Mouse (Mus musculus) neural tube, embryonic 15.5 days (tissue): ENCODE measurements around the gene Itih3. TPM values are rescaled to one million over a fixed set of nuclear protein-coding genes. Genes with fewer than 3 reads are reported as not detected.

Experiments
- ATAC-seq: fragments of 200-750 bp; cut with Nextera tagmentation; 2 replicates; pipeline ENCODE4 v1.8.0; 2017; ENCODE audit warnings: mild to moderate bottlenecking, moderate TSS enrichment, moderate library complexity; ENCODE audit not compliant: low FRiP score
- H3K27ac ChIP-seq: fragments of 300-500 bp; sonication (generic); replicated peaks from 2 replicates; pipeline ENCODE4 v1.5.1; 2015; ENCODE audit warnings: mild to moderate bottlenecking, inconsistent platforms
- H3K27me3 ChIP-seq: fragments of 300-500 bp; sonication (generic); replicated peaks from 2 replicates; pipeline ENCODE4 v1.6.1; 2015; ENCODE audit warnings: inconsistent platforms
- H3K36me3 ChIP-seq: fragments of 300-500 bp; sonication (generic); 2 replicates; pipeline ENCODE4 v1.6.1; 2015; ENCODE audit warnings: inconsistent platforms
- H3K4me1 ChIP-seq: fragments of 300-500 bp; sonication (generic); 2 replicates; pipeline ENCODE4 v1.6.1; 2015; ENCODE audit warnings: inconsistent platforms
- H3K4me2 ChIP-seq: fragments of 300-500 bp; sonication (generic); 2 replicates; pipeline ENCODE4 v1.6.1; 2015; ENCODE audit warnings: inconsistent platforms, mild to moderate bottlenecking, moderate library complexity
- H3K4me3 ChIP-seq: fragments of 300-500 bp; sonication (generic); replicated peaks from 2 replicates; pipeline ENCODE4 v1.5.1; 2015; ENCODE audit warnings: mild to moderate bottlenecking, inconsistent platforms
- H3K9ac ChIP-seq: fragments of 300-500 bp; sonication (generic); replicated peaks from 2 replicates; pipeline ENCODE4 v1.6.1; 2015; ENCODE audit warnings: mild to moderate bottlenecking, inconsistent platforms
- H3K9me3 ChIP-seq: fragments of 300-500 bp; sonication (generic); replicated peaks from 2 replicates; pipeline ENCODE4 v1.6.1; 2016; ENCODE audit warnings: inconsistent platforms
- WGBS: fragments of 180-500 bp; shearing (Covaris S2); methylation state at CpG from one replicate; pipeline ENCODE4 v1.1.7; 2015; ENCODE audit warnings: mixed read lengths; 5-methylcytosine and 5-hydroxymethylcytosine counted together
- polyA plus RNA-seq: library from polyadenylated mRNA; unstranded; fragments of >200 nt; fragmentation: Nextera tagmentation; extraction: Ambion mirVana; gene quantifications from 2 replicates; pipeline ENCODE4 v1.2.1, GENCODE M21; 2015

Itih3 gene
- polyA plus RNA-seq, 1 experiment from 2014 or later, result 1.6 TPM

DNA sequence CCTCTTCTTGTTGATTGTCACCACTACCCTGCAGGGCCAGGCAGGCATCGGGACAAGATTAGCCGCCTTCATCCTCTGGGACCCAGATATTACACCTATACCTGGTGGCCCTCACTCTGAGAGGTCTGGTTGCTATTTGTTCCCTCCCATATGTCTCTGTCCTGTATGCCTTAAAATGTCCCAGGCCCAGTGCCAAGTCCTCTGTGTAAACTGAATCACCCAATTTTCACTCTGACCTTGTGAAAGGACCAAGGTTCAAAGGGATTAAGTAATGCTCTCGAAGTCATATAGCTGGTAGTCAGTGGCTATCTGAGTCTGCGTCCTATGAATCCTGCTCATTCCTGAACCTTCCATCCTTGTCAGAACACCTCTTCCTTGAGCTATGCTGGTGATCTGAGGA, 6.8 kb upstream of the Itih3 start:
- Histone ChIP-seq H3K36me3 (no peaks in the 10 kb centered on the region), H3K27ac (no peak overlapping the region), H3K4me1 (no peaks in the 10 kb centered on the region), H3K9me3 (no peaks in the 10 kb centered on the region), H3K27me3 (no peaks in the 10 kb centered on the region), H3K4me2 (no peak overlapping the region), H3K4me3 (no peak overlapping the region), H3K9ac (no peak overlapping the region)
- no peak for ATAC-seq
- WGBS, result 91% methylated on average over 4 of the region's 4 CpGs

DNA sequence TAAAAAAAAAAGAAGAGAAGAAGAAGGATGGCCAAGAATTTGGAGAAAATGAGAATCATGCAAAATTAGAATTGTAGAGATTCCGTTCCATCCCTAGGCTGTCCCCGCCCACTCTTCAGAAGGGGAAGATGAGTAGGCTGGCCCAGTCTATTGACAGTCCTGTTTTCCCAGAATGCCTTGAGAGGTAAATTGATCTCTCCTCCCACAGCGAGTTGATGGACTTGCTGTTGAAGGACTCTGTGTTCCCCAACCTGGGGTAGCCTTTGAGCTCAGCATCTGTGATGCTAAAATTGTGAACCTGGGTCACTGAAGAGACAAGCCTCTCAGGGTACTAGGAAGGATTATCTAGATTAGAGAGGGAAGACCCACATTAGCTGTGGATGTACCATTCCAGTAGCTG, 1.9 kb upstream of the Itih3 start:
- no peak overlapping the region for H3K27ac ChIP-seq
- no peaks in the 10 kb centered on the region for H3K27me3 ChIP-seq
- H3K4me3 ChIP-seq, result no peak overlapping the region
- H3K4me1 ChIP-seq, result no peaks in the 10 kb centered on the region
- H3K4me2 ChIP-seq, result no peak overlapping the region
- ATAC-seq, result no peak
- no peak overlapping the region for H3K9ac ChIP-seq
- 93% methylated on average over 3 of the region's 3 CpGs for WGBS
- H3K9me3 ChIP-seq, result no peaks in the 10 kb centered on the region
- H3K36me3 ChIP-seq, result no peaks in the 10 kb centered on the region

DNA sequence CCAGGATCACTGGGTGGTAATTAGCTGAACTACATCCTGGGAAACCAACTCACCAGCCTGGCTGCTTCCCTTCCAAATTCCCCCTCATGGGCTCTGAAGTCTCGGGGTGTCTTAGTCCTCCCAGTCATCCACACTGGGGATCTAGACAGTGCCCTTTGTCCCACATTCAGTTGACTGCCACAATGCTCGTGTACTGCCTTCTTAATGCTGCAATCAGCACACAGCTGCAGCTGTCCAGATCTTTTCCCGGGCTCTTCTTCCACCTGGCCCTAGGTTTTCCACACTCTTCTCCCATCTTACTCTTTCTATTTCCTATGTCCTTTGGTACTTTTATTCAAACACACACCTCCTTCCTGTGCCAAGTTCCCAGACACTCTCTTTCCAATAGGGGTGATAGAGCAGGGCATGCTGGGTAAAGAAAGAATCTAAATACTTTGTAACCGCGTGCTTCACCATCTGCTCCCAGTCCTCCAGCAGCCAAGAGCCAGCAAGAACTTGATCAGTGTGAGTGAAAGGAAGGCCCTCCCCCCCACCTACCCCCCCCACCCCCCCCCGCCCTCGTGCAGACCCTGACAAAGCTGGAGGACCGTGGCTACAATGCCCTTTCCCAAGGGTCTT, 1.4 kb downstream of the Itih3 start:
- Histone ChIP-seq H3K4me1 (no peaks in the 10 kb centered on the region), H3K36me3 (no peaks in the 10 kb centered on the region), H3K4me2 (no peak overlapping the region), H3K27me3 (no peaks in the 10 kb centered on the region), H3K27ac (no peak overlapping the region), H3K9me3 (no peaks in the 10 kb centered on the region), H3K9ac (no peak overlapping the region), H3K4me3 (no peak overlapping the region)
- 56% methylated on average over 8 of the region's 8 CpGs for WGBS
- ATAC-seq, result no peak

DNA sequence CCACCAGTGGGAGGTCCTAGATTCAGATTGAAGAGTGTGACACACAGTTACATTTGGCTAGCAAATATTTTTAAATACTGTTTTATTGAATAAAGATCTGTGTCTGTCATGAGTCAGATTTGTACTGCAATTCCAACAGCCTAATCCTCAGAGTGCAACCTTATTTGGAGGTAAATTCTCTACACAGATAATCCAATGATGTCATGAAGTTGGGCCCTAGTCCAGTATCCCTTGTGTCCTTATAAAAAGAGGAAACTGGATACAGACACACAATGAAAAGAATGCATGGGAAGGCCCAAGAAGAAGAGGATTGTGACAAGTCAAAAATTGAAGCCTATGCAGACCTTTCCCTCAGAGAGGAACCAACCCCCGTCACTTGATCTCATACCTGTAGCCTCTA, 7.0 kb downstream of the Itih3 start:
- H3K27ac ChIP-seq, result no peak overlapping the region
- no peak overlapping the region for H3K4me3 ChIP-seq
- H3K36me3 ChIP-seq, result no peaks in the 10 kb centered on the region
- H3K9me3 ChIP-seq, result no peaks in the 10 kb centered on the region
- H3K4me2 ChIP-seq, result no peak overlapping the region
- WGBS, result 93% methylated on average over 1 of the region's 1 CpGs
- H3K4me1 ChIP-seq, result no peaks in the 10 kb centered on the region
- H3K27me3 ChIP-seq, result no peaks in the 10 kb centered on the region
- no peak for ATAC-seq
- H3K9ac ChIP-seq, result no peak overlapping the region

DNA sequence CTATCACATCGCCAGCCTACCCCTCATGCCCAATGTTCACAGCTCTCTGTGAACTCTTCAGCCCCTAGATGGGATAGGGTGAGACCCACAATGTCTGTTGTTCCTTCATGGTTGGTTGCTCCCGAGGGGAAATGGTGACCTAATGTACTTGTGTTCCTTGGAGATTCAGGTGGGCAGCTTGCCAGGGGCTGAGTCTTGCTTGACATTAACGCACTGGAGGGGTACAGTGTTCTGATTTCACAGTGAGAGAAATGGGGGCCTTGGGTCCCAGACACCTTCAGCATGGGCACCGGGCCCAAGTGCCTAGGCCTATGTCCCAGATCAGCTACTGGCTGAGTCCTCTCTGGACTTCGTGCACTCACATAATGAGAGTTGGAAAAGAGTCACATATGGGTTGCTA, 10.2 kb downstream of the Itih3 start:
- no peak for ATAC-seq
- WGBS, result 82% methylated on average over 5 of the region's 5 CpGs

DNA sequence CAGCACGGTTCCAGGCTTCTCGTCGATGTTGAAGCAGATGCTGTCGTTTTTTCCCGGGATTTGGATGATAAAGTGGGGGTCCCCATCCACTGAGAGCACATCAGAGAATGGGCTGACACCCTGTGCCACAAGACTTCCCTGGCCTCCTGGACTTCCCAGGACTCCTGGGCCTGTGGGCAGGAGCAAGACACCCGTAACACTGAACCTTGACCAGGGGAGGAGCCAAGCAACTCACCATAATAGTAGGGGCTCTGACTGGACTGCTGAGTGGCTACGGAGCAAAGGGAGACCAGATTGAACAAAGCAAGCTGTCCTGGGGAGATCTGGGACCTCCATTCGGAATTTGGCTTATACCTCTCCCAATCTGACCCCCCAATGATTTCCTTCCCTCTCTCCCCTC, 10.9 kb downstream of the Itih3 start:
- Histone ChIP-seq H3K9me3 (no peaks in the 10 kb centered on the region), H3K27me3 (no peaks in the 10 kb centered on the region), H3K27ac (no peak overlapping the region), H3K4me3 (no peak overlapping the region), H3K36me3 (no peaks in the 10 kb centered on the region), H3K4me2 (no peak overlapping the region), H3K4me1 (no peaks in the 10 kb centered on the region), H3K9ac (no peak overlapping the region)
- ATAC-seq, result no peak
- WGBS, result 83% methylated on average over 8 of the region's 8 CpGs

More for the DNA sequence above, 10.2 kb downstream of the Itih3 start:
- no peak overlapping the region for H3K27ac ChIP-seq
- no peaks in the 10 kb centered on the region for H3K9me3 ChIP-seq
- H3K4me2 ChIP-seq, result no peak overlapping the region
- H3K4me3 ChIP-seq, result no peak overlapping the region
- H3K4me1 ChIP-seq, result no peaks in the 10 kb centered on the region
- no peaks in the 10 kb centered on the region for H3K36me3 ChIP-seq
- H3K27me3 ChIP-seq, result no peaks in the 10 kb centered on the region
- no peak overlapping the region for H3K9ac ChIP-seq

DNA sequence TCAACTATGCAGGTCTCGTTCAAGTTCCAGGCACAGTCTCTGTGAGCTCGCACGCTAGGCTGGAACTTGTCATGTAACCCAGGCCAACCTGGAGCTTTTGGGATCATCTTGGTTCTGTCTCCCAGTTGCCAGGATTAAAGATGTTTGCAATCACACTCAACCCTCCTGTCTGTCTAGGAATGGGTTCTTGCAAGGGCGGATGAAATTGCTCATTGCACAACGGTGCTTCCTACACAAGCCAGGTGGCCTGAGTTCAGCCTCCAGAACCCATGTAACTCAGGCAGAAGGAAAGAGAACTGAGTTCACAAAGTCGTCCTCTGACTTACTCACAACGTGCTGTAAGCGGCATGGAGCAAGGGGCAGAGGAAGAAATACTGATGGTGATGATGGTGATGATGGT, 12.4 kb downstream of the Itih3 start:
- H3K36me3 ChIP-seq, result no peaks in the 10 kb centered on the region
- H3K9ac ChIP-seq, result no peak overlapping the region
- H3K4me3 ChIP-seq, result no peak overlapping the region
- no peak for ATAC-seq
- no peak overlapping the region for H3K27ac ChIP-seq
- H3K27me3 ChIP-seq, result no peaks in the 10 kb centered on the region
- no peaks in the 10 kb centered on the region for H3K9me3 ChIP-seq
- no peak overlapping the region for H3K4me2 ChIP-seq
- no peaks in the 10 kb centered on the region for H3K4me1 ChIP-seq
- 92% methylated on average over 8 of the region's 8 CpGs for WGBS

DNA sequence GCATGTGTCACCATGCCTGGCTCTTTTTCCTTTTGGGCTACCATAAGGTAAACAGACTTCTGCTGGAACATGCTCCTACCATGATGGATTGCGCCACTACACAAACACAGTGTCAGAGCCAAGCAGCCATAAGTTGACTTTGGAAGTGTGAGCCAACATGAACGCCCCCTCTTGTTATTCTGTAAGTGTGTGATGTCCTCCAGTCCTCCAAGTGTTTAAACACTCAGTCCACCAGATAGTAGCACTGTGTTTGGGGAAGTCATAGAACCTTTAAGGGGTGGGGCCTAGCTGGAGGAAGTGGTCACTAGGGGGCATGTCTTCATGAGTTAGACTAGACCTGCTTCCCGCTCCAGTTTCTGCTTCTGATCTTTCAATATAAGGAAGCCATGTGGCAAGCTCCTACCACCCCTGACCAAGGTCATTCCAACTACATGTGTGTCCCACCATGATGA, 15.7 kb downstream of the Itih3 start:
- 86% methylated on average over 3 of the region's 3 CpGs for WGBS
- H3K4me2 ChIP-seq, result no peak overlapping the region
- no peak for ATAC-seq

DNA sequence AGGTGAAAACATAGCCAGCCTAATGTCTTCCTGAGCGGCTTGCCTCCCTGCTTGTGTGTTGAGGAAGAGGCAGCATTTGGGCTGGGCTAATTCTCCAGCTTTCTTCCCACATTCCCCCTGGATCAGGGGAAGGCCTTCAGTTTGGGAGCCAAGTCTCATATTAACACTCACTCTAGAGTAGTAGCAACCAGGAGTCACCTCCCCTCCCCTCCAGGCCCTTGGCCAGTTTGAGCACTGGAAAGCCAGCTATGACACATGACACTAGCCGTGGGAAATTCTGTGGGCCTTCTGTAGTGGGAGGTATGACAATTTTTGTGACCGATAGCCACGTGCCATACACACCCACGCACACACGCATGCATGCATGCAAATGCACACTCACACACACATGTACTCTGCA, 17.6 kb downstream of the Itih3 start:
- Histone ChIP-seq H3K36me3 (no peaks in the 10 kb centered on the region), H3K9ac (no peak overlapping the region), H3K9me3 (no peaks in the 10 kb centered on the region), H3K4me2 (no peak overlapping the region), H3K4me3 (no peak overlapping the region), H3K27ac (no peak overlapping the region), H3K4me1 (no peaks in the 10 kb centered on the region), H3K27me3 (no peaks in the 10 kb centered on the region)
- no peak for ATAC-seq
- 93% methylated on average over 6 of the region's 6 CpGs for WGBS

More for the DNA sequence above, 15.7 kb downstream of the Itih3 start:
- H3K4me1 ChIP-seq, result no peaks in the 10 kb centered on the region
- no peak overlapping the region for H3K9ac ChIP-seq
- H3K4me3 ChIP-seq, result no peak overlapping the region
- no peaks in the 10 kb centered on the region for H3K27me3 ChIP-seq
- no peaks in the 10 kb centered on the region for H3K9me3 ChIP-seq
- H3K27ac ChIP-seq, result no peak overlapping the region
- no peaks in the 10 kb centered on the region for H3K36me3 ChIP-seq

DNA sequence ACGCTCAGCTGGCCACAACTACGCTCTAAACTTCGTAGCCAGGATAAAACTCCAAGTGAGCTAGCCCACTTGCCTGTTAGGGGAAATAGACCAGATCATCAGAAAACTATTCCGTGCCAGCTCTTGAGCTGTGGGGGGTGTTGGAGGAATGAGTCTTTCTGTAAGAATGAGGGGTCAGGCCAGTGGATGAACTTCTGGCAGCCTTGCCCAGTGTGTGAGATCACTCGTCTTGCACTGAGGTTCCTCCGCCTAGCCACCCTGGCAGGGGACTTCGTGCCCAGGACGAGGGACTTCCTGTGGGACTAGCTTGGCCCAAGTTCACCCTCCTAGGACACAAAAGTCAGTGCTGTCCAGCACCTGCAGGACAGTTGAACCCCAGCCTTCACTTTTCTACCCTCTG, 19.3 kb downstream of the Itih3 start:
- no peaks in the 10 kb centered on the region for H3K4me1 ChIP-seq
- H3K4me2 ChIP-seq, result no peak overlapping the region
- no peak for ATAC-seq
- 85% methylated on average over 8 of the region's 8 CpGs for WGBS
- H3K27ac ChIP-seq, result no peak overlapping the region
- no peaks in the 10 kb centered on the region for H3K9me3 ChIP-seq
- no peaks in the 10 kb centered on the region for H3K36me3 ChIP-seq
- no peak overlapping the region for H3K9ac ChIP-seq
- no peak overlapping the region for H3K4me3 ChIP-seq
- no peaks in the 10 kb centered on the region for H3K27me3 ChIP-seq

DNA sequence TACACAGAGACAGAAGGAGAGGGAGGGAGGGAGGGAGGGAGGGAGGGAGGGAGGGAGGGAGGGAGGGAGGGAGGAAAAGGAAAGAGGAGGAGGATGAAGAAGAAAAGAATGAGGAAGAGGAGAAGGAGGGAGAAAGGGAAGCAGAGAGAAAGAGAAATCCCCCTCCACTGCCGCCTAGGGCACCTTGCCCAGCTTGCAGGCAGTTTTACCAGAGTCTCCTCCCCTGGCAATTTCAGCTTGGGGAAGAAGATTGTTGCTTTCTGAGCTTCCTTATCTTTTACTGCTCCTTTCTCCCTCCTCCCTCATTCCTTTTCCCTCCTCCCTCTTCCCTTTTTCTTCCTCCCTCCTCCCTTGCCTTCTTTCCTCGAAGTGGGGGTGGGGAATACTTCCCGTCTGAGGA, 20.5 kb downstream of the Itih3 start:
- Histone ChIP-seq H3K27me3 (no peaks in the 10 kb centered on the region), H3K4me1 (no peaks in the 10 kb centered on the region)
- 75% methylated on average over 3 of the region's 3 CpGs for WGBS

DNA sequence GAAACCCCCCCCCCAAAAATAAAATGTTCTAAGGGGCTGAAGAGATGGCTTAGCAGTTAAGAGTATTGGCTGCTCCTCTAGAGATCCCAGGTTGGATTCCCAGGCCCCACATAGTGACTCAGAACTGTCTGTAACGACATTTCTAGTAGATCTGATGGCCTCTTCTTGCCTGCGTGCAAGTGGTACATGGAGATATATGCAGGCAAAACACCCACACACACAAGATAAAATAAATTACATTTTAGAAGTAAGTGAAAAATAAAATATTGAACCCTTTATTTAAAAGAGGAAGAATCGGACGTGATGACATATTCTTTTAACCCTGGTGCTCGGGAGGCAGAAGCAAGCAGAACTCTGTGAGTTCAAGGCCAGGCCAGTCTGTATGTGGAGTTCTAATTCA, 20.9 kb downstream of the Itih3 start:
- H3K4me2 ChIP-seq, result no peak overlapping the region
- no peaks in the 10 kb centered on the region for H3K9me3 ChIP-seq
- H3K4me3 ChIP-seq, result no peak overlapping the region
- ATAC-seq, result no peak
- no peak overlapping the region for H3K9ac ChIP-seq
- 89% methylated on average over 5 of the region's 5 CpGs for WGBS
- H3K4me1 ChIP-seq, result no peaks in the 10 kb centered on the region
- H3K27me3 ChIP-seq, result no peaks in the 10 kb centered on the region
- no peaks in the 10 kb centered on the region for H3K36me3 ChIP-seq
- H3K27ac ChIP-seq, result no peak overlapping the region

More for the DNA sequence above, 20.5 kb downstream of the Itih3 start:
- Histone ChIP-seq H3K9ac (no peak overlapping the region), H3K9me3 (no peaks in the 10 kb centered on the region), H3K4me2 (no peak overlapping the region), H3K4me3 (no peak overlapping the region), H3K27ac (no peak overlapping the region), H3K36me3 (no peaks in the 10 kb centered on the region)
- no peak for ATAC-seq

DNA sequence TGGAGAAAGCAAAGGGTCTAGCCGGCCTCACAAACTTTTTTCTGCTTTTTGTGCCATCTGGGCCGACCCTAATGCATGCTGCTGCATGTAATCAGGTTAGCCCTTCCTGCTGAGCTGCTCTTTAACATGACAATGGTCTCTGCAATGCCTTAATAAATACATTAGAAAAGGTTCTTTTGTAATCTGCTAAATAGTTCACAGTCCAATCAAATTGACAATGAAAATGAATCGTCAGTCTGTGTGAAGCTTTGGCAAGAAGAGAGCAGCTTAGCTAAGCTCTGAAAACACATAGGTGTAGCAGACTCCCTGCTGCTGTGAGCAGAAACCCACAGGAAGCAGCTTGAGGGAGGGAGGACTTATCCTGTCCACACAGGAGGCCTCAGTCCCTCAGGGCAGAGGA, 23.6 kb downstream of the Itih3 start:
- no peak overlapping the region for H3K9ac ChIP-seq
- no peaks in the 10 kb centered on the region for H3K4me1 ChIP-seq
- WGBS, result 22% methylated on average over 3 of the region's 3 CpGs
- no peak overlapping the region for H3K4me3 ChIP-seq
- H3K4me2 ChIP-seq, result no peak overlapping the region
- H3K27ac ChIP-seq, result no peak overlapping the region
- H3K36me3 ChIP-seq, result no peaks in the 10 kb centered on the region
- no peak for ATAC-seq
- no peaks in the 10 kb centered on the region for H3K9me3 ChIP-seq
- H3K27me3 ChIP-seq, result no peaks in the 10 kb centered on the region
